Mouse (Mus musculus): ENCODE data around the gene Dclk2. TPM values are rescaled to one million over a fixed set of nuclear protein-coding genes. Genes with fewer than 3 reads are reported as not detected.
A peak's percentile ranks its signal among the peaks of the same experiment; 100 is the strongest.

The Dclk2 gene
- polyA plus RNA-seq, 1 experiment from 2014 or later = 4.2 TPM

DNA sequence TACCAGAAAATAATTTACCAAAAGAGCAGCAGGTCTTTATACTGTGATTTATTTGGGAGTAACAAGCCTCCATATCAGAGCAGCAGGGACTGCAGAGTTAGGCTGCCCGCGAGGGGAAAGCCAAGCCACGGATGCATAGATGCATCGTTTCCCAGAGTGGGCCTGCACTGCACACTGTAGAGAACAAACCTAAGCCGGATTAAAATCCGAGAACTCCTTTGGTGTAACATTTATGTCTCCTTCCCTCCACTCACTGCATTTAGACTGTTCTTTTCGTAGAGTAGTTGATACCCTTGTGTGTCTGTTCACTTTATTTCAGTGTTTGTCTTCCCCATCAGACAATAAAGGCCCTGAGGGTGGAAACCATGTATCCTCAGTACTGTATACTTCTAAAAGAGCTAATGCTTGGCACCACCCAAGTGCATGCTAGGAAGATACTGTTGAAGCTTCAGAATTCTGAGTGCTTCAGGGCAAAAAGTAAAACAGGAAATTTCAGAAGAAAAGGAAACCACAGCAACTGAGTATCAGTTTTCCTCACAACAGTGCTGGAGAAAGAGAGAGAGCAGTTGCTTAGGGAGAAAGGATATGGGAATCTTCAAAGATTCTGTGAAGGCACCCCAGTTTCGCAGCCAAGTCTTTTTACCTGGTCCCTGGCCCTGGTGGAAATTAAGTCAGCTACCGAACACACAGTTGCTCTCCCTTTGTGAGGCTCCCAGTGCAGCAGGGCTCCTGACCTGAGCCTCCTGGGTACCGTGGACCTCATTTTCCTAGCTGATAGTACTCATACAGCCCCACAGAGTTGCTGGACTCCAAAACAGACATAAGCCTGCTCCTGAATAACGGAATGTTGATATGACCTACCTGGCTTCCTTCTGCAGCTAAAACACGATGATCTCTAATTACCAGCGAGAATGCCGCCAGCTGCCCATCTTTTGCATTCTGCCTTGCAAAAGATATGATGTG is 165.8 kb downstream of the Dclk2 start:
- peak overlapping the region; percentile 23 for H3K4me3 ChIP-seq (ENCODE audit: low read length)
- H3K27me3 ChIP-seq (replicated peaks; ENCODE audit: control insufficient read depth, insufficient read depth, low read length) = no peaks in the 10 kb centered on the region
- peaks cover 2% of the 10 kb centered on the region; the same call in 1 of the 2 replicates for H3K4me1 ChIP-seq (ENCODE audit: control insufficient read depth, insufficient read depth, low read length)
- no peaks in the 10 kb centered on the region for H3K9me3 ChIP-seq (ENCODE audit: control insufficient read depth, low read length)
- peak overlapping the region; percentile 88 for H3K27ac ChIP-seq (ENCODE audit: low read length)
- peak overlapping the region; percentile 60 for H3K9ac ChIP-seq (ENCODE audit: low read depth, low read length)
- 52% methylated on average over 14 of the region's 14 CpGs for WGBS
- ATAC-seq = 0 out of 2 replicates have a peak, but pooled peaks have one; percentile 48
- no peaks in the 10 kb centered on the region for H3K36me3 ChIP-seq (ENCODE audit: control insufficient read depth, insufficient read depth, low read length)
- H3K4me2 ChIP-seq (ENCODE audit: low read depth, low read length) = peak overlapping the region; percentile 40

DNA sequence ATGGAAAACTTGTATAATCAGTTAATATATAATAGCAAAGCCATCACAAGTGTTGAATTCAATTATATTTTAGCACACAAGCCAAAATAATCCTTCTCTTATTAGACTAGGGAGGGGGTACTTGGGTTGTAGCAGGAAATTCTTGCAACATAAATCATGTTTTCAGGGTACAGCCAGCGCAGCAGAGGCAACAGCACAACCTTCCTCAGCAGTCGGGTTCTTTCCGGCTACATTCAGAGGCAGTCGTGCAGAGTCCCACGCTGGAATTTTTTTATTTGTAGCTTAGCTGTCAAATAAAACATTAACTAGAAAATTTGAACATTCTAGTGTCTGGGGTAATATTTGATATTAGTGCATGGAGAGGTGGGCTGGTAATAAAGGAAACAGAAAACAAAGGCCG is 166.5 kb downstream of the Dclk2 start:
- Histone ChIP-seq H3K4me1 (ENCODE audit: control insufficient read depth, insufficient read depth, low read length) (peaks cover 6% of the 10 kb centered on the region; the same call in 1 of the 2 replicates), H3K9me3 (ENCODE audit: control insufficient read depth, low read length) (no peaks in the 10 kb centered on the region), H3K27me3 (replicated peaks; ENCODE audit: control insufficient read depth, insufficient read depth, low read length) (no peaks in the 10 kb centered on the region), H3K36me3 (ENCODE audit: control insufficient read depth, insufficient read depth, low read length) (no peaks in the 10 kb centered on the region), H3K27ac (ENCODE audit: low read length) (peak overlapping the region; percentile 88), H3K4me2 (ENCODE audit: low read depth, low read length) (peak overlapping the region; percentile 40; the same call in 1 of the 2 replicates), H3K9ac (ENCODE audit: low read depth, low read length) (peak overlapping the region; percentile 60), H3K4me3 (ENCODE audit: low read length) (no peak overlapping the region)
- 33% methylated on average over 6 of the region's 6 CpGs for WGBS
- ATAC-seq = peak; percentile 38; the same call in 1 of the 2 replicates

DNA sequence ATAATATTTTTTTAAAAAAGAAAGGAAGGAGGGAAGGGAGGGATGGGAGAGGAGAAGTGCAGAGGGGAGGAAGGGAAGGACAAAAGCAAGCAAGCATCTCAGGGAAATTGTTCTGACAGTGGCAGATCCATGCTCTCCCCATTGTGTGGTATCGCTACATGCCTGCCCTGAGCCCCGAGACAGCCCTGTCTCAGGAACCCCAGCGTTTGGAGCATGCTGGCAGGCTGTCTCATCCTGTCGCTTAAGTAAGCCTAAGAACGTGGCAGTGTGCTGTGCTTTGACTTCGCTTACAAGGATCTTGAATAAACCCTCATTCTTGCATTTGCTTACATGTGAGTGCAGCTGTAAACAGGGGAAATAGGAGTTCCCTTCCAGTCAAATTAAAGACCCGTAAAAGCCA is 170.0 kb downstream of the Dclk2 start:
- Histone ChIP-seq H3K4me2 (ENCODE audit: low read depth, low read length) (peak overlapping the region; percentile 15), H3K9ac (ENCODE audit: low read depth, low read length) (peak overlapping the region; percentile 41; the same call in 1 of the 2 replicates), H3K27ac (ENCODE audit: low read length) (peak overlapping the region; percentile 64), H3K36me3 (ENCODE audit: control insufficient read depth, insufficient read depth, low read length) (no peaks in the 10 kb centered on the region), H3K9me3 (ENCODE audit: control insufficient read depth, low read length) (no peaks in the 10 kb centered on the region), H3K4me1 (ENCODE audit: control insufficient read depth, insufficient read depth, low read length) (peaks cover 6% of the 10 kb centered on the region; the same call in 1 of the 2 replicates), H3K4me3 (ENCODE audit: low read length) (no peak overlapping the region), H3K27me3 (replicated peaks; ENCODE audit: control insufficient read depth, insufficient read depth, low read length) (no peaks in the 10 kb centered on the region)
- peak; percentile 45; the same call in 1 of the 2 replicates for ATAC-seq
- WGBS = 36% methylated on average over 7 of the region's 7 CpGs

DNA sequence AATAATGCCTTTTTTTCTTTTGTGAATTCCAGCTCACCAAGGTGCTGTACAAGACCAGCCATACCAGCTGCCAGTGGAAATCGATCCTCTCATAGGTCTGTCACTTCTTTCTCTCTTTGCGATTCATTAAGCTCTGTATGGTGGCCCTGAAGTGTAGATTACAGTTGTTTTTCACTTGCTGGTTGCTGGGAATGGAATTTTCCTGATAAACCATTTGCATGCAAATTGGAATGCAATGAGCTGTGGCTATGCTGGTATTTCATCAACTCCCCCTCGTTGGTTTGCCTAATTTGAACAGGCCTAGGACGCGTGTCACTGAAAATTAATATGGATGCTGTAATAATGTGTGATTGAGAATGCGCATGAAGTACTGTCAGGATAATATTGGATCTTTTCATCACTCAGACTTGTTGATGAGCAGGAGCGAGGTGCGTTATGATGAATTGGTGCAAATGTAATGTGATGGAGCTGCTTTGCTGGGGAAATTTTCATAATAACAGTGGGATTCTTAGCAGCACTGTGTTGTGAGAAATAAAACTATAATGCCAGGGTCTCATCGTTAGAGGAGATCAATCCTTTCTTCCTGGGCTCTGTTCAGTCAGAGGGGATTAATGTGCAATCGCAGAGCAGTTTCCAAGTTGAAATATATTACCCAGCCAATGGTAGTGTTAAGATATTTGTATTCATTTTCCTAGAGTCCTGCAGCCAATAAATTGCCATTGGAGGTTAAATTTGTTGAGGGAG is 174.7 kb downstream of the Dclk2 start:
- Histone ChIP-seq H3K27me3 (replicated peaks; ENCODE audit: control insufficient read depth, insufficient read depth, low read length) (no peaks in the 10 kb centered on the region), H3K36me3 (ENCODE audit: control insufficient read depth, insufficient read depth, low read length) (no peaks in the 10 kb centered on the region), H3K4me2 (ENCODE audit: low read depth, low read length) (no peak overlapping the region), H3K9ac (ENCODE audit: low read depth, low read length) (no peak overlapping the region), H3K4me1 (ENCODE audit: control insufficient read depth, insufficient read depth, low read length) (peaks cover 6% of the 10 kb centered on the region; the same call in 1 of the 2 replicates), H3K27ac (ENCODE audit: low read length) (no peak overlapping the region), H3K4me3 (ENCODE audit: low read length) (no peak overlapping the region), H3K9me3 (ENCODE audit: control insufficient read depth, low read length) (no peaks in the 10 kb centered on the region)
- ATAC-seq = no peak
- 70% methylated on average over 10 of the region's 10 CpGs for WGBS

DNA sequence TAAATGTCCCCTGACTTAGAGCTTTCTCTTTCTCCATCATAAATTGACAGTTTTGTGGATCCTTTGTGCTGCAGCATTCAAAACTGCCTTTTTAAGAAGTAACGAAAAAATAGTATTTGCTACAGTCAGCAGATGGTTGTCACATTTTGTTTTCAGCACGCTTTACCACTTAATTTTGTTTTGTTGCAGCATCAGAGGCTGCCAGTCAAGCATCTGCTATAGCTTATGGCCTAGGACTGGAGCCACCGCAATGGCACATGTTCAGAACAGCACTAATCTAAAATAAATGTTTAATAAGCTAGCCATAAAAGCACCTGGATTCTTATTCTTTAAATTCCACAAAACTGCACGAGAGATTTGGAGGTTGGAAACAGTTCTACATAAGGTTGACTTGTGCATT is 175.3 kb downstream of the Dclk2 start:
- Histone ChIP-seq H3K27ac (ENCODE audit: low read length) (no peak overlapping the region), H3K4me3 (ENCODE audit: low read length) (no peak overlapping the region), H3K9me3 (ENCODE audit: control insufficient read depth, low read length) (no peaks in the 10 kb centered on the region), H3K27me3 (replicated peaks; ENCODE audit: control insufficient read depth, insufficient read depth, low read length) (no peaks in the 10 kb centered on the region), H3K4me2 (ENCODE audit: low read depth, low read length) (no peak overlapping the region), H3K36me3 (ENCODE audit: control insufficient read depth, insufficient read depth, low read length) (no peaks in the 10 kb centered on the region), H3K9ac (ENCODE audit: low read depth, low read length) (no peak overlapping the region), H3K4me1 (ENCODE audit: control insufficient read depth, insufficient read depth, low read length) (peaks cover 6% of the 10 kb centered on the region; the same call in 1 of the 2 replicates)
- WGBS = 71% methylated on average over 4 of the region's 4 CpGs
- ATAC-seq = no peak

DNA sequence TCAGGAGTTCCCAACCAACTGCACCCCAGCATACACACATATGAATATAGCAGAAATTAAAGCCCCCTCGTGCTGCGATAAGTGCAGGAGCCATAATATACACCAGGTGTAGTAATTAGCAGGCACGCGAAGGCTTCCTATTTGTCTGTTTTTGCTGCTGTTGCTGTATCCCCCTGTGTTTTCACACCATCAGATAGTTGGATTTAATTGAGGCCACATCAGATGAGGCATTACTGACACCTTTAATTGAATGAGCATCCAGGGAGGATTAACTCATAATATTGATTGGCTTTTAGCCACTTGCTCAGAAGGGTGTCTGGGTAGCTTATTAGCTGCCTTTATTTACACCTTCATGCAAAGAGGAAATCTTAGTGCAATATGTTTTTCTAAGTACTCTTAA is 180.9 kb downstream of the Dclk2 start:
- no peak for ATAC-seq
- Histone ChIP-seq H3K27ac (ENCODE audit: low read length) (no peak overlapping the region), H3K4me1 (ENCODE audit: control insufficient read depth, insufficient read depth, low read length) (no peaks in the 10 kb centered on the region), H3K4me3 (ENCODE audit: low read length) (no peak overlapping the region), H3K9me3 (ENCODE audit: control insufficient read depth, low read length) (no peaks in the 10 kb centered on the region), H3K27me3 (replicated peaks; ENCODE audit: control insufficient read depth, insufficient read depth, low read length) (no peaks in the 10 kb centered on the region), H3K36me3 (ENCODE audit: control insufficient read depth, insufficient read depth, low read length) (no peaks in the 10 kb centered on the region), H3K9ac (ENCODE audit: low read depth, low read length) (no peak overlapping the region), H3K4me2 (ENCODE audit: low read depth, low read length) (no peak overlapping the region)
- 88% methylated on average over 4 of the region's 4 CpGs for WGBS

DNA sequence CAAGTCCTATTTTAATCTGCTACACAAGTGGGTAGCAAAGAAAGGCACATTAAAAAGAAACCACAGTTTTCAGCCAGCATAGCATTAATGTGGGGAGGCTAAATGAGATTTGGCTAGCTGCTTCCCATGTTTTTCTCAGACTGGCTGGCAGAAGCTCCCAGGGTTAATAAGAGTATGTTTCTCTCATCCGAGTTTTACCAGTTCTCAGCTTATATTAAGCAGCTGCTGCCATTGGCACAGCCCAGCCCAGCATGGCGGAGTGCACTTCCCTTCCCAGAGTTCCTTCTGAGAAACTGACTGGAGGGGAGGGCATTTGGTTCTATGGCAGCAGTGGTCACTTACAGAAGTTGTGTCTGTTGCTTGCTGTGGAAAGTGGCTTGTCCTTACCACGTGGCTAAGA is 181.8 kb downstream of the Dclk2 start:
- Histone ChIP-seq H3K4me1 (ENCODE audit: control insufficient read depth, insufficient read depth, low read length) (no peaks in the 10 kb centered on the region), H3K36me3 (ENCODE audit: control insufficient read depth, insufficient read depth, low read length) (no peaks in the 10 kb centered on the region), H3K27me3 (replicated peaks; ENCODE audit: control insufficient read depth, insufficient read depth, low read length) (no peaks in the 10 kb centered on the region), H3K4me2 (ENCODE audit: low read depth, low read length) (no peak overlapping the region), H3K27ac (ENCODE audit: low read length) (no peak overlapping the region), H3K4me3 (ENCODE audit: low read length) (no peak overlapping the region), H3K9me3 (ENCODE audit: control insufficient read depth, low read length) (no peaks in the 10 kb centered on the region), H3K9ac (ENCODE audit: low read depth, low read length) (no peak overlapping the region)
- WGBS = 79% methylated on average over 3 of the region's 3 CpGs
- ATAC-seq = no peak
